Mouse (Mus musculus) hindbrain, embryonic 10.5 days (tissue): Measurements from ENCODE around the gene Atp8b2. TPM values are rescaled to one million over a fixed set of nuclear protein-coding genes. Genes with fewer than 3 reads are reported as not detected.

Source experiments
- DNase-seq: peaks from one replicate; pipeline ENCODE4 v3.0.0-alpha.2; 2017; ENCODE audit warnings: low spot score
- H3K27ac ChIP-seq: fragments of 300-500 bp; sonication (generic); 2 replicates; pipeline ENCODE4 v1.5.1; 2016; ENCODE audit warnings: mild to moderate bottlenecking, moderate library complexity
- H3K27me3 ChIP-seq: fragments of 300-500 bp; sonication (generic); 2 replicates; pipeline ENCODE4 v1.6.1; 2016; ENCODE audit warnings: mild to moderate bottlenecking; ENCODE audit not compliant: poor library complexity, insufficient read depth, severe bottlenecking
- H3K36me3 ChIP-seq: fragments of 300-500 bp; sonication (generic); 2 replicates; pipeline ENCODE4 v1.6.1; 2016; ENCODE audit warnings: mild to moderate bottlenecking, moderate library complexity
- H3K4me1 ChIP-seq: fragments of 300-500 bp; sonication (generic); replicated peaks from 2 replicates; pipeline ENCODE4 v1.6.1; 2016; ENCODE audit warnings: mild to moderate bottlenecking
- H3K4me3 ChIP-seq: fragments of 300-500 bp; sonication (generic); 2 replicates; pipeline ENCODE4 v1.5.1; 2016; ENCODE audit warnings: mild to moderate bottlenecking, moderate library complexity
- H3K9me3 ChIP-seq: fragments of 300-500 bp; sonication (generic); 2 replicates; pipeline ENCODE4 v1.6.1; 2016; ENCODE audit warnings: mild to moderate bottlenecking, moderate library complexity
- WGBS: fragments of 180-500 bp; shearing (Covaris S2); methylation state at CpG from one replicate; pipeline ENCODE4 v1.1.7; 2016; 5-methylcytosine and 5-hydroxymethylcytosine counted together
- polyA plus RNA-seq: library from polyadenylated mRNA; unstranded; fragments of >200 nt; fragmentation: Nextera tagmentation; extraction: Ambion mirVana; gene quantifications from 2 replicates; pipeline ENCODE4 v1.2.1, GENCODE M21; 2016

Gene Atp8b2
- polyA plus RNA-seq, 1 experiment from 2014 or later = 14.5 TPM

GRCm38 (mm10) chr3:89953420-89953819 lies 9.9 kb downstream of the Atp8b2 start:
- no peaks in the 10 kb centered on the region for H3K9me3 ChIP-seq
- peaks cover 99% of the 10 kb centered on the region for H3K36me3 ChIP-seq
- peak; percentile 76 for DNase-seq
- 11% methylated on average over 4 of the region's 4 CpGs for WGBS
- no peak overlapping the region for H3K4me3 ChIP-seq
- H3K4me1 ChIP-seq = no peaks in the 10 kb centered on the region
- H3K27me3 ChIP-seq = no peaks in the 10 kb centered on the region
- no peak overlapping the region for H3K27ac ChIP-seq

- 96% methylated on average over 6 of the region's 6 CpGs for WGBS
- H3K36me3 ChIP-seq = peaks cover 99% of the 10 kb centered on the region
- no peaks in the 10 kb centered on the region for H3K9me3 ChIP-seq
Measured at GRCm38 (mm10) chr3:89948655-89949054, 14.7 kb downstream of the Atp8b2 start.

GRCm38 (mm10) chr3:89948021-89948420 lies 15.3 kb downstream of the Atp8b2 start:
- no peak for DNase-seq
- H3K27ac ChIP-seq = no peak overlapping the region
- WGBS = 90% methylated on average over 11 of the region's 11 CpGs

More at GRCm38 (mm10) chr3:89948655-89949054, 14.7 kb downstream of the Atp8b2 start:
- H3K27me3 ChIP-seq = no peaks in the 10 kb centered on the region
- DNase-seq = no peak
- no peaks in the 10 kb centered on the region for H3K4me1 ChIP-seq
- no peak overlapping the region for H3K4me3 ChIP-seq
- no peak overlapping the region for H3K27ac ChIP-seq

GRCm38 (mm10) chr3:89945026-89945425 lies 18.3 kb downstream of the Atp8b2 start:
- Histone ChIP-seq H3K36me3 (peaks cover 100% of the 10 kb centered on the region), H3K4me1 (no peaks in the 10 kb centered on the region), H3K4me3 (no peak overlapping the region), H3K27ac (no peak overlapping the region), H3K27me3 (no peaks in the 10 kb centered on the region), H3K9me3 (no peaks in the 10 kb centered on the region)
- WGBS = 86% methylated on average over 8 of the region's 8 CpGs
- no peak for DNase-seq

More at GRCm38 (mm10) chr3:89948021-89948420, 15.3 kb downstream of the Atp8b2 start:
- Histone ChIP-seq H3K27me3 (no peaks in the 10 kb centered on the region), H3K4me1 (no peaks in the 10 kb centered on the region), H3K9me3 (no peaks in the 10 kb centered on the region), H3K4me3 (no peak overlapping the region), H3K36me3 (peaks cover 100% of the 10 kb centered on the region)

GRCm38 (mm10) chr3:89942894-89943293 lies 20.4 kb downstream of the Atp8b2 start:
- H3K36me3 ChIP-seq = peaks cover 98% of the 10 kb centered on the region
- WGBS = 96% methylated on average over 9 of the region's 9 CpGs

GRCm38 (mm10) chr3:89936495-89936894 lies 26.8 kb downstream of the Atp8b2 start:
- Histone ChIP-seq H3K36me3 (peaks cover 61% of the 10 kb centered on the region), H3K27me3 (no peaks in the 10 kb centered on the region), H3K4me1 (no peaks in the 10 kb centered on the region), H3K27ac (no peak overlapping the region), H3K9me3 (peaks cover 10% of the 10 kb centered on the region; the same call in 1 of the 2 replicates), H3K4me3 (no peak overlapping the region)
- 92% methylated on average over 3 of the region's 3 CpGs for WGBS
- no peak for DNase-seq

More at GRCm38 (mm10) chr3:89942894-89943293, 20.4 kb downstream of the Atp8b2 start:
- no peak overlapping the region for H3K4me3 ChIP-seq
- H3K27me3 ChIP-seq = no peaks in the 10 kb centered on the region
- H3K4me1 ChIP-seq = no peaks in the 10 kb centered on the region
- H3K9me3 ChIP-seq = no peaks in the 10 kb centered on the region
- DNase-seq = no peak
- no peak overlapping the region for H3K27ac ChIP-seq

- no peak for DNase-seq
- H3K4me1 ChIP-seq = no peaks in the 10 kb centered on the region
- peaks cover 10% of the 10 kb centered on the region; the same call in 1 of the 2 replicates for H3K9me3 ChIP-seq
- 92% methylated on average over 2 of the region's 2 CpGs for WGBS
- H3K4me3 ChIP-seq = no peak overlapping the region
- H3K27ac ChIP-seq = no peak overlapping the region
- no peaks in the 10 kb centered on the region for H3K27me3 ChIP-seq
- H3K36me3 ChIP-seq = peaks cover 28% of the 10 kb centered on the region
Measured at GRCm38 (mm10) chr3:89932925-89933324, 30.4 kb downstream of the Atp8b2 start.

- no peaks in the 10 kb centered on the region for H3K27me3 ChIP-seq
- WGBS = 80% methylated on average over 4 of the region's 4 CpGs
- H3K27ac ChIP-seq = no peak overlapping the region
- H3K36me3 ChIP-seq = no peaks in the 10 kb centered on the region
- peaks cover 4% of the 10 kb centered on the region; the same call in 1 of the 2 replicates for H3K9me3 ChIP-seq
- H3K4me3 ChIP-seq = no peak overlapping the region
- no peaks in the 10 kb centered on the region for H3K4me1 ChIP-seq
- DNase-seq = no peak
Measured at GRCm38 (mm10) chr3:89928956-89929355, 34.4 kb downstream of the Atp8b2 start.

- Histone ChIP-seq H3K4me3 (no peak overlapping the region), H3K4me1 (no peaks in the 10 kb centered on the region), H3K36me3 (no peaks in the 10 kb centered on the region), H3K9me3 (no peaks in the 10 kb centered on the region), H3K27me3 (no peaks in the 10 kb centered on the region), H3K27ac (no peak overlapping the region)
- WGBS = 96% methylated on average over 1 of the region's 1 CpGs
- no peak for DNase-seq
Measured at GRCm38 (mm10) chr3:89926440-89926839, 36.9 kb downstream of the Atp8b2 start.

GRCm38 (mm10) chr3:89920711-89921110 lies 42.6 kb downstream of the Atp8b2 start:
- WGBS = 77% methylated on average over 6 of the region's 6 CpGs
- H3K4me3 ChIP-seq = no peak overlapping the region
- no peaks in the 10 kb centered on the region for H3K4me1 ChIP-seq
- no peaks in the 10 kb centered on the region for H3K9me3 ChIP-seq
- DNase-seq = no peak
- no peaks in the 10 kb centered on the region for H3K36me3 ChIP-seq
- H3K27ac ChIP-seq = no peak overlapping the region
- 0 out of 2 replicates have a peak, but pooled peaks cover 5% of the 10 kb centered on the region for H3K27me3 ChIP-seq

- peaks cover 38% of the 10 kb centered on the region for H3K27me3 ChIP-seq
- H3K36me3 ChIP-seq = no peaks in the 10 kb centered on the region
- peaks cover 12% of the 10 kb centered on the region for H3K4me1 ChIP-seq
- no peaks in the 10 kb centered on the region for H3K9me3 ChIP-seq
- WGBS = 53% methylated on average over 3 of the region's 3 CpGs
- no peak overlapping the region for H3K27ac ChIP-seq
- no peak overlapping the region for H3K4me3 ChIP-seq
- DNase-seq = no peak
Measured at GRCm38 (mm10) chr3:89917408-89917807, 45.9 kb downstream of the Atp8b2 start.

- Histone ChIP-seq H3K9me3 (no peaks in the 10 kb centered on the region), H3K4me1 (peaks cover 12% of the 10 kb centered on the region), H3K27ac (no peak overlapping the region), H3K4me3 (no peak overlapping the region), H3K27me3 (peaks cover 45% of the 10 kb centered on the region), H3K36me3 (no peaks in the 10 kb centered on the region)
- DNase-seq = no peak
- 88% methylated on average over 1 of the region's 1 CpGs for WGBS
Measured at GRCm38 (mm10) chr3:89916622-89917021, 46.7 kb downstream of the Atp8b2 start.

- Histone ChIP-seq H3K27me3 (peaks cover 57% of the 10 kb centered on the region), H3K36me3 (no peaks in the 10 kb centered on the region), H3K9me3 (no peaks in the 10 kb centered on the region), H3K4me1 (peaks cover 15% of the 10 kb centered on the region), H3K27ac (no peak overlapping the region), H3K4me3 (no peak overlapping the region)
- WGBS = 83% methylated on average over 4 of the region's 4 CpGs
- no peak for DNase-seq
Measured at GRCm38 (mm10) chr3:89914700-89915099, 48.6 kb downstream of the Atp8b2 start.
